Mouse (Mus musculus): Measurements from ENCODE around the gene Atf7ip.

GRCm38 (mm10) chr6:136631945-136632534 is 126.1 kb downstream of the Atf7ip start:
- TF ChIP-seq USF1 (IDR thresholded peaks at IDR 0.05; ENCODE audit: low read depth) (no peak), CTCF (IDR thresholded peaks at IDR 0.05; ENCODE audit: control insufficient read depth, insufficient read depth, insufficient read length) (no peak), MYOD1 (IDR thresholded peaks at IDR 0.05; ENCODE audit: control insufficient read depth, insufficient read length, low read depth) (no peak), MAX (IDR thresholded peaks at IDR 0.05) (no peak), FOSL1 (IDR thresholded peaks at IDR 0.05; ENCODE audit: insufficient read depth, low read length, poor library complexity, severe bottlenecking) (no peak)
